Mouse (Mus musculus): ENCODE measurements around the gene Ppp3ca. TPM values are rescaled to one million over a fixed set of nuclear protein-coding genes. Genes with fewer than 3 reads are reported as not detected.

The Ppp3ca gene
- total and polyA plus RNA-seq, 2 experiments from 2014 or later: 159 to 184 TPM

GRCm38 (mm10) chr3:136967510-136967909 is 297.6 kb downstream of the Ppp3ca start:
- Histone ChIP-seq H3K4me3 (ENCODE audit: low read depth, low read length) (no peak overlapping the region), H3K27ac (ENCODE audit: low read depth, low read length) (no peak overlapping the region), H3K9ac (replicated peaks; ENCODE audit: low read length, poor library complexity, severe bottlenecking) (no peak overlapping the region), H3K27me3 (ENCODE audit: insufficient read depth, low read length) (no peaks in the 10 kb centered on the region), H3K36me3 (ENCODE audit: insufficient read depth, low read length) (no peaks in the 10 kb centered on the region), H3K4me2 (ENCODE audit: low read depth, low read length, poor library complexity, severe bottlenecking) (no peak overlapping the region), H3K4me1 (ENCODE audit: insufficient read depth, low read length) (no peaks in the 10 kb centered on the region), H3K9me3 (ENCODE audit: low read length) (no peaks in the 10 kb centered on the region)
- no peak for ATAC-seq (ENCODE audit: low FRiP score)
- WGBS: 80% methylated on average over 2 of the region's 2 CpGs
- no peak for TF ChIP-seq CTCF (IDR thresholded peaks at IDR 0.05)
- DNase-seq (ENCODE audit: low spot score): no peak

- Histone ChIP-seq H3K27ac (ENCODE audit: low read depth, low read length) (no peak overlapping the region), H3K4me3 (ENCODE audit: low read depth, low read length) (no peak overlapping the region), H3K4me2 (ENCODE audit: low read depth, low read length, poor library complexity, severe bottlenecking) (no peak overlapping the region), H3K36me3 (ENCODE audit: insufficient read depth, low read length) (no peaks in the 10 kb centered on the region), H3K9ac (replicated peaks; ENCODE audit: low read length, poor library complexity, severe bottlenecking) (no peak overlapping the region), H3K9me3 (ENCODE audit: low read length) (no peaks in the 10 kb centered on the region), H3K4me1 (ENCODE audit: insufficient read depth, low read length) (no peaks in the 10 kb centered on the region), H3K27me3 (ENCODE audit: insufficient read depth, low read length) (no peaks in the 10 kb centered on the region)
- WGBS: 71% methylated on average over 4 of the region's 4 CpGs
- peak; percentile 67 for DNase-seq (ENCODE audit: low spot score)
- no peak for ATAC-seq (ENCODE audit: low FRiP score)
- TF ChIP-seq CTCF (IDR thresholded peaks at IDR 0.05): no peak
Observed at GRCm38 (mm10) chr3:136969796-136970195, 299.9 kb downstream of the Ppp3ca start.

- Histone ChIP-seq H3K27ac (ENCODE audit: low read depth, low read length) (no peak overlapping the region), H3K4me2 (ENCODE audit: low read depth, low read length, poor library complexity, severe bottlenecking) (no peak overlapping the region), H3K4me1 (ENCODE audit: insufficient read depth, low read length) (no peaks in the 10 kb centered on the region), H3K9ac (replicated peaks; ENCODE audit: low read length, poor library complexity, severe bottlenecking) (no peak overlapping the region), H3K27me3 (ENCODE audit: insufficient read depth, low read length) (no peaks in the 10 kb centered on the region), H3K4me3 (ENCODE audit: low read depth, low read length) (no peak overlapping the region), H3K36me3 (ENCODE audit: insufficient read depth, low read length) (no peaks in the 10 kb centered on the region), H3K9me3 (ENCODE audit: low read length) (no peaks in the 10 kb centered on the region)
- ATAC-seq (ENCODE audit: low FRiP score) (no peak), DNase-seq (ENCODE audit: low spot score) (no peak)
- TF ChIP-seq CTCF (IDR thresholded peaks at IDR 0.05): no peak
- 53% methylated on average over 1 of the region's 1 CpGs for WGBS
Observed at GRCm38 (mm10) chr3:136977859-136978258, 307.9 kb downstream of the Ppp3ca start.

GRCm38 (mm10) chr3:136980915-136981588 is 311.1 kb downstream of the Ppp3ca start:
- 66% methylated on average over 5 of the region's 5 CpGs for WGBS
- no peaks in the 10 kb centered on the region for H3K27me3 ChIP-seq (ENCODE audit: insufficient read depth, low read length)
- no peaks in the 10 kb centered on the region for H3K9me3 ChIP-seq (ENCODE audit: low read length)
- TF ChIP-seq CTCF (IDR thresholded peaks at IDR 0.05): no peak
- no peak overlapping the region for H3K9ac ChIP-seq (replicated peaks; ENCODE audit: low read length, poor library complexity, severe bottlenecking)
- ATAC-seq (ENCODE audit: low FRiP score) (no peak), DNase-seq (ENCODE audit: low spot score) (no peak)
- no peak overlapping the region for H3K27ac ChIP-seq (ENCODE audit: low read depth, low read length)
- H3K4me1 ChIP-seq (ENCODE audit: insufficient read depth, low read length): no peaks in the 10 kb centered on the region
- no peak overlapping the region for H3K4me3 ChIP-seq (ENCODE audit: low read depth, low read length)
- no peaks in the 10 kb centered on the region for H3K36me3 ChIP-seq (ENCODE audit: insufficient read depth, low read length)
- H3K4me2 ChIP-seq (ENCODE audit: low read depth, low read length, poor library complexity, severe bottlenecking): no peak overlapping the region

- Histone ChIP-seq H3K27ac (ENCODE audit: low read depth, low read length) (no peak overlapping the region), H3K4me2 (ENCODE audit: low read depth, low read length, poor library complexity, severe bottlenecking) (no peak overlapping the region)
- no peak for DNase-seq (ENCODE audit: low spot score)
Observed at GRCm38 (mm10) chr3:136981589-136981924, 311.6 kb downstream of the Ppp3ca start.

GRCm38 (mm10) chr3:136982021-136982420 is 312.1 kb downstream of the Ppp3ca start:
- DNase-seq (ENCODE audit: low spot score) (no peak), ATAC-seq (ENCODE audit: low FRiP score) (no peak)
- TF ChIP-seq CTCF (IDR thresholded peaks at IDR 0.05): no peak
- Histone ChIP-seq H3K36me3 (ENCODE audit: insufficient read depth, low read length) (no peaks in the 10 kb centered on the region), H3K9ac (replicated peaks; ENCODE audit: low read length, poor library complexity, severe bottlenecking) (no peak overlapping the region), H3K27ac (ENCODE audit: low read depth, low read length) (no peak overlapping the region), H3K4me3 (ENCODE audit: low read depth, low read length) (no peak overlapping the region), H3K4me1 (ENCODE audit: insufficient read depth, low read length) (no peaks in the 10 kb centered on the region), H3K9me3 (ENCODE audit: low read length) (no peaks in the 10 kb centered on the region), H3K27me3 (ENCODE audit: insufficient read depth, low read length) (no peaks in the 10 kb centered on the region), H3K4me2 (ENCODE audit: low read depth, low read length, poor library complexity, severe bottlenecking) (no peak overlapping the region)
- 90% methylated on average over 11 of the region's 11 CpGs for WGBS

More at GRCm38 (mm10) chr3:136981589-136981924, 311.6 kb downstream of the Ppp3ca start:
- Histone ChIP-seq H3K9me3 (ENCODE audit: low read length) (no peaks in the 10 kb centered on the region), H3K27me3 (ENCODE audit: insufficient read depth, low read length) (no peaks in the 10 kb centered on the region), H3K4me3 (ENCODE audit: low read depth, low read length) (no peak overlapping the region), H3K4me1 (ENCODE audit: insufficient read depth, low read length) (no peaks in the 10 kb centered on the region), H3K9ac (replicated peaks; ENCODE audit: low read length, poor library complexity, severe bottlenecking) (no peak overlapping the region), H3K36me3 (ENCODE audit: insufficient read depth, low read length) (no peaks in the 10 kb centered on the region)
- ATAC-seq (ENCODE audit: low FRiP score): no peak
- 86% methylated on average over 4 of the region's 4 CpGs for WGBS
- no peak for TF ChIP-seq CTCF (IDR thresholded peaks at IDR 0.05)

All from midbrain, postnatal 0 days (tissue).